Mouse (Mus musculus) kidney, adult 9 months (tissue): ENCODE results near the gene Tln1.
"Not testable (repeated sequence)": the region's sequence is repeated elsewhere in the genome, so short reads cannot be mapped to it uniquely, and the experiment has no call there.

Experiments
- DNase-seq: peaks from one replicate; pipeline ENCODE4 v3.0.0; 2022

Tln1 gene

GRCm38 (mm10) chr4:43578376-43579204, 16.1 kb upstream of the Tln1 start, which contains the start of the genes Rgp1 and Gba2:
Rgp1 (plus strand) TSS chr4:43578715.
Gba2 (minus strand) TSS chr4:43578873.
- peak; percentile 94 for DNase-seq

- DNase-seq = no peak
These were observed 14.9 kb upstream of the Tln1 start for GRCm38 (mm10) chr4:43577237-43577881.

GRCm38 (mm10) chr4:43575356-43575755, 12.9 kb upstream of the Tln1 start:
- no peak for DNase-seq

- no peak for DNase-seq
These were observed 11.1 kb upstream of the Tln1 start for GRCm38 (mm10) chr4:43573561-43573960.

GRCm38 (mm10) chr4:43571395-43572045, 9.0 kb upstream of the Tln1 start:
- no peak for DNase-seq

GRCm38 (mm10) chr4:43567140-43567539, 4.6 kb upstream of the Tln1 start:
- DNase-seq = no peak

- DNase-seq = no peak
These were observed 1.7 kb upstream of the Tln1 start for GRCm38 (mm10) chr4:43564231-43564630.

- no peak for DNase-seq
These were observed 1.0 kb upstream of the Tln1 start for GRCm38 (mm10) chr4:43563601-43563875.

GRCm38 (mm10) chr4:43562769-43563600, 494 bp upstream of the Tln1 start:
- DNase-seq = peak; percentile 37

- peak; percentile 84 for DNase-seq
These were observed 975 bp downstream of the Tln1 start for GRCm38 (mm10) chr4:43561436-43561996.

GRCm38 (mm10) chr4:43560976-43561375, 1.5 kb downstream of the Tln1 start:
- DNase-seq = no peak

GRCm38 (mm10) chr4:43560243-43560611, 2.3 kb downstream of the Tln1 start:
- DNase-seq = peak; percentile 71

GRCm38 (mm10) chr4:43559519-43560242, 2.8 kb downstream of the Tln1 start:
- DNase-seq = no peak

GRCm38 (mm10) chr4:43558631-43559356, 3.7 kb downstream of the Tln1 start:
- peak; percentile 82 for DNase-seq

- DNase-seq = peak; percentile 75
These were observed 4.4 kb downstream of the Tln1 start for GRCm38 (mm10) chr4:43558028-43558630.

GRCm38 (mm10) chr4:43555926-43556325, 6.6 kb downstream of the Tln1 start:
- no peak for DNase-seq

- no peak for DNase-seq
These were observed 8.6 kb downstream of the Tln1 start for GRCm38 (mm10) chr4:43553891-43554290.

- no peak for DNase-seq
These were observed 10.1 kb downstream of the Tln1 start for GRCm38 (mm10) chr4:43552437-43552836.

- not testable (repeated sequence) for DNase-seq
These were observed 10.6 kb downstream of the Tln1 start for GRCm38 (mm10) chr4:43551854-43552253.

GRCm38 (mm10) chr4:43549055-43549454, 13.4 kb downstream of the Tln1 start:
- no peak for DNase-seq

- no peak for DNase-seq
These were observed 15.3 kb downstream of the Tln1 start for GRCm38 (mm10) chr4:43547160-43547559.
